Comparison of ENCODE assay signal across 21 mouse cellular contexts in genomic region chr17:34549156-34549555, GRCm38 (mm10). TPM values are rescaled to one million over a fixed set of nuclear protein-coding genes. Genes with fewer than 3 reads are reported as not detected.
"Had no signal": no experiment of that assay in that cellular context is flagged by ENCODE, and none has a peak within 500 bp of the region (broad histone marks: within the 10 kb centered on the region; RNA-seq: fewer than 3 reads in every experiment).

No protein-coding gene starts in this region.

- H3K9me3 ChIP-seq: neural tube, embryonic 12.5 days; neural tube, embryonic 13.5 days; neural tube, embryonic 15.5 days; stomach, embryonic 15.5 days had no signal

- H3K27me3 ChIP-seq: neural tube, embryonic 12.5 days; neural tube, embryonic 13.5 days; stomach, embryonic 15.5 days had no signal

- DNase-seq: retina, postnatal 1 day; right cerebral cortex, adult 18-20 months; right cerebral cortex, postnatal 14 days; right cerebral cortex, postnatal 25 days; right cerebral cortex, postnatal 4 days; spleen, adult 18-20 months; thymus, adult 18-20 months; thymus, adult 2 months; thymus, postnatal 14 days; thymus, postnatal 25 days; thymus, postnatal 36 days; thymus, postnatal 4 days had no signal

- H3K27ac ChIP-seq: neural tube, embryonic 12.5 days; neural tube, embryonic 13.5 days; neural tube, embryonic 15.5 days; stomach, embryonic 15.5 days; stomach, postnatal 0 days had no signal

- H3K9ac ChIP-seq: neural tube, embryonic 12.5 days; neural tube, embryonic 13.5 days; neural tube, embryonic 15.5 days; stomach, embryonic 15.5 days had no signal

- H3K4me2 ChIP-seq: neural tube, embryonic 12.5 days; neural tube, embryonic 13.5 days; neural tube, embryonic 15.5 days; stomach, embryonic 15.5 days had no signal

- H3K4me3 ChIP-seq: neural tube, embryonic 12.5 days; neural tube, embryonic 13.5 days; neural tube, embryonic 15.5 days; stomach, embryonic 15.5 days had no signal

- H3K36me3 ChIP-seq: neural tube, embryonic 12.5 days; neural tube, embryonic 13.5 days; neural tube, embryonic 15.5 days; stomach, embryonic 15.5 days had no signal

- H3K4me1 ChIP-seq: neural tube, embryonic 12.5 days; neural tube, embryonic 13.5 days; neural tube, embryonic 15.5 days; stomach, embryonic 15.5 days had no signal

RNA-seq across cellular contexts. Expression of gene Btnl6, which starts 32.0 kb away (rescaled TPM):
- polyA plus RNA-seq: neural tube, embryonic 12.5 days; neural tube, embryonic 13.5 days; neural tube, embryonic 14.5 days; neural tube, embryonic 15.5 days; stomach, embryonic 14.5 days; testis, adult 2 months; urinary bladder, adult 2 months had no signal
